Mouse (Mus musculus): ENCODE results near the gene Wnt2.
A peak's percentile ranks its signal among the peaks of the same experiment; 100 is the strongest.

The Wnt2 gene

GRCm38 (mm10) chr6:18029746-18030656 lies at the start of gene Wnt2:
Gene Wnt2 (minus strand): TSS chr6:18030585.
- ATAC-seq (ENCODE audit: low TSS enrichment), result peak; percentile 48

DNA sequence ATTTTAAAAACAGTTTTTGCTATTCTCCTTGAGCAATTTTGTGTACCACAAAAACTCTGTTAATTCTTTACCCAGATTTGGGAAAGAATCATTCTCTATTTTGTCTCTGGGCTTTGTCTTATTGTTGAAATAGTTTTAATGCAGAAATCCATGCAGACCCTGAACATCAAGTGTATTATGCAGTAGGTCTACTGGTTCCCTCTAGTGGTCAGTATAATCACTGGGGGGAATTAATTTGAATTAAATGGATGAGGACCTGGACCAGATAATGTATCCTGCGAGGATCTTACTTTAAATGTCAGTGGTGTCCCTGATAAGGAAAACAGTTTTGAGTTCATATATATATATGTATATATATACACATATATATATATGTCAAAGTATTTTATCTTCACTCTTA lies 48.2 kb upstream of the Wnt2 start:
- peak; percentile 81 for ATAC-seq (ENCODE audit: low TSS enrichment)

- ATAC-seq (ENCODE audit: low TSS enrichment), result no peak
Measured at GRCm38 (mm10) chr6:18076986-18077385, 46.6 kb upstream of the Wnt2 start.

GRCm38 (mm10) chr6:18076577-18076976 lies 46.2 kb upstream of the Wnt2 start:
- ATAC-seq (ENCODE audit: low TSS enrichment), result no peak

DNA sequence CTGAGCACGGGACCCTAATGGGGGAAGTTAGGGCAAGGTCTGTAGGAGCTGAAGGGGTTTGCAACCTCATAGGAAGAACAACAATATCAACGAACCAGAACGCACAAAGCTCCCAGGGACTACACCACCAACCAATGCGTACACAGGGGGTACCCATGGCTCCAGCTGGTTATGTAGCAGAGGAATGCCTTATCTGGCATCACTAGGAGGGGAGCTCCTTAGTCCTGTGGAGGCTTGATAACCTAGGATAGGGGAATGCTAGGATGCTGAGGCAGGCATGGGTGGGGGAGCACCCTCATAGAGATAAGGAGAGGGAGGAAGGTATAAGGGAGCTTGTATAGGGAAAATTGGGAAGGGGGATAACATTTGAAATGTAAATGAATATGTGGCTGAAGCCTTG lies 27.5 kb upstream of the Wnt2 start:
- no peak for ATAC-seq (ENCODE audit: low TSS enrichment)

DNA sequence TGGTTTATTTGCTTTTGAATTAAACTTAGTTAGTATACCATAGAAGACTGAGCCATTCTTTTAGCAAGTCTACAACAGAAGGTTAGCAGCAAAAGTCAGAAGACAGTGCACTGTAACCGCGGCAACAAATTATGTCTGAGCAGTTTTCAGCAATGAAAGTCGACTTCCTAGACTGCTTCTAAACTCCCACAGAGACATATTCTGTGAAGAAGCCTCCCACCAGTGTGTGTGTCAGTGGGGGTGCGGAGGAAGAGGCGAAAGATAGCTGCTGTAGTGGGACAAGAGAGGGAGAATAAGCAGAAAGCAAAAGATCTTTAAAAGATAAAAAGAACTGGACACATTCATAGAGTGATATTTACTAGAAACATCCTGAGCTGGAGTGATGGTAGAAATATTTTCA lies 21.3 kb upstream of the Wnt2 start:
- ATAC-seq (ENCODE audit: low TSS enrichment), result peak; percentile 100

- 0 out of 2 replicates have a peak, but pooled peaks have one; percentile 52 for ATAC-seq (ENCODE audit: low TSS enrichment)
Measured at GRCm38 (mm10) chr6:18044299-18044698, 13.9 kb upstream of the Wnt2 start.

GRCm38 (mm10) chr6:18043172-18043571 lies 12.8 kb upstream of the Wnt2 start:
- peak; percentile 90 for ATAC-seq (ENCODE audit: low TSS enrichment)

GRCm38 (mm10) chr6:18032271-18032670 lies 1.9 kb upstream of the Wnt2 start:
- ATAC-seq (ENCODE audit: low TSS enrichment), result 0 out of 2 replicates have a peak, but pooled peaks have one; percentile 0

- ATAC-seq (ENCODE audit: low TSS enrichment), result peak; percentile 82
Measured at GRCm38 (mm10) chr6:18031509-18032010, 1.2 kb upstream of the Wnt2 start.

GRCm38 (mm10) chr6:18030868-18031508 lies 603 bp upstream of the Wnt2 start:
- ATAC-seq (ENCODE audit: low TSS enrichment), result peak; percentile 21

DNA sequence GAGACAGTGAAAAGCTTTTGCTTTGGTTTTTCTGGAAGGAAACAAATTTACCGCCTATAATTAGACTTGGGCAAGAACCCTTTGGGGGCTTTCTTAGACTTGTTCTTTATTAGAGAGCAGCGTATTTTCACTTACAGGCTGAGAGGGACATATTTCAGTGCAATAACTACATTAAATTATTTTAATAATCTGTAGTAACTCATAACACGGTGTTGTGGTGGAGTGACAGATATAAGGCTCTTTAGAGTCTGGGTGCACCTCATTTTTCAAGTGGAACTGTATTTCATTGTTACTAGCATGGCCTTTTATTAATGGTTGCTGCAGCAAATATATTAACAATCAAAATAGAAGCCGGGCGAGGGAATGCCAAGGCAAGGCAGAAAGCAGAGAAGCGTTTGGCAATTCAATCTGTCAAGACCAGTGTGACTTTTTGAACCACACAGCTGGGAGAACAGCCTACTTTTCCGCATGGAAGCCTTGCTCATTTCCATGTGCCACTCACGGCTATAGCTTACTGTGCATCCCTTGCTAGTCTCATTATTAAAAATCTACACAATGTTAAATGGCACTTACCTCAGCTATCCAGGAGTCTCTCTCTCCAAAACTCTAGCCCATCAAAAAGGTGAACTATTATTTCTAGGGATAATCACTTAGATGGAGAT lies 6.1 kb downstream of the Wnt2 start:
- ATAC-seq (ENCODE audit: low TSS enrichment), result no peak

- no peak for ATAC-seq (ENCODE audit: low TSS enrichment)
Measured at GRCm38 (mm10) chr6:18013346-18013745, 17.0 kb downstream of the Wnt2 start.

DNA sequence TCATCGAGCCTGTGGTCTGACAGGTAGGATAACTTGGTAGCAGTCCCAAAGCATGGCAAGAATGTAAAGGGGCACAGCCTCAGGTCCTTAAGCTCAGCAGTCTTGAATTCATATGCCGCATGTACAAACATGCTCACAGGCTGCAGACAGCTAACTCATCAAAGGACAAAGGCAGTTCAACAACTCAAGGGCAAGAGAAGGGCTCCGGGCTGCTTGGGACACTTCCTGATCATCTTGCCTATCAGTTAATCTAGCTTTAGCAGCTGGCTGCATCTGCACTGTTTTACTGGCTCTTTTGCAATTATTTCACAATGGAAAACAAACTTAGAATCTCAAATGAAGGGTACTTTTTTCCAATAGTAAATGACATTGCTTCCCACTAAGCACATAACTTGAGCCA lies 23.0 kb downstream of the Wnt2 start:
- no peak for ATAC-seq (ENCODE audit: low TSS enrichment)

- no peak for ATAC-seq (ENCODE audit: low TSS enrichment)
Measured at GRCm38 (mm10) chr6:18002065-18002464, 28.3 kb downstream of the Wnt2 start.

GRCm38 (mm10) chr6:17998497-17998896 lies 31.9 kb downstream of the Wnt2 start:
- no peak for ATAC-seq (ENCODE audit: low TSS enrichment)

DNA sequence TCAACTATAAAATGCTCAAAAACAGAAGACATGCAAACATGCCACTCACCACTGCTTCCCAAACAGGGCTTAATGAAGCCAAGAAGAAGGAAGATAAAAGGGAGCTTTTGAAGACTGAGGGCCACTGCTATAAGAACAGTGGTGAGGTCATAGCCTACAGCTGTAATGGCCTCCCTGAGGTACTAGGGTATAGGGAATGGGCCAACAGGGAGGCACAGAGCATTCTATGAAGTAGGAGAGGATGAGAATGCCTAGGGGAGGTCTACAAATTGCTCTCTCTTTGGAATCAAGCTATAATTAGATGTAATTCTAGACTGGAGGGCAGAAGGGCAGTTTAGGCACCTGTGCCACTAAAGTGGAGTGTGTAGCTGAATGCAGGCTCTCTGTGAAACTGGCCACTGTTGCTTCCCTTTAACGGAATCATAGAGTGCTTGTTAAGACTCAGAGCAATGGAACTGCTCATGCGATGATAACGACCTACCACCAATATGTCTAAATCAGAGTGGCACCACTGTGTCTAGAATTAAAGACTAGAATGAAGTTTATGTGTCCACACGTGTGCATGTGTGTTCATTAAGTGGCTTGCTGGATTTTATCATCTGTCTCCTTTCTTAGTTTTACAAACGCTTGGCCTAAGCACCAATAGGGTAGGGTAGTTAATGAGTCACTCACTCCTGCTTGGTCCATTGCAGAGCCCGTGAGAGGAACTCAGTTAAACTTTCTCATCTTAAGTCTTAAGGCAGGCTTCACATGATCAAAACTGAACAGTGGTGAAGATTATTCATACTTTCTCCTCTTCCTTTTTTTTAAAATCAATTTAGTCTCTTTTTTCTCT lies 35.2 kb downstream of the Wnt2 start:
- no peak for ATAC-seq (ENCODE audit: low TSS enrichment)

DNA sequence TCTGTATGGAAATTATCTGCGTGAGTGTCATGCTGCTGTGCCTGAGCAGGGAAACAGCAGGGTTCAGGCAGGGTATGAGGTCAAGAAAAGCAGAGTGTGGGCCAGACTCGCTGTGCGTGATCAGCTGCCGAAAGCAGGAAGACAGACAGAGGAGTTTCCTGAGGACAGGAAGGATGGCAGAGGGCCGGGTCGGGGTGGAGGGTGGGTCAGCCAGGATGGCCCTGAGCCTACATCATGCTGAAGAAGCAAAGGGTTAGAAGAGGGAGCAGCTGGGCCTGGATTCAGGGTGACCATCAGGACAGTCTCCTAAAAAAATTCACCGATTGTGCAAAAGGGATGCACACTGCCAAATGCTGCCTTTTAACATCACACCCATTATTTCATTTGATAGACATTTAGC lies 38.8 kb downstream of the Wnt2 start:
- ATAC-seq (ENCODE audit: low TSS enrichment), result no peak

DNA sequence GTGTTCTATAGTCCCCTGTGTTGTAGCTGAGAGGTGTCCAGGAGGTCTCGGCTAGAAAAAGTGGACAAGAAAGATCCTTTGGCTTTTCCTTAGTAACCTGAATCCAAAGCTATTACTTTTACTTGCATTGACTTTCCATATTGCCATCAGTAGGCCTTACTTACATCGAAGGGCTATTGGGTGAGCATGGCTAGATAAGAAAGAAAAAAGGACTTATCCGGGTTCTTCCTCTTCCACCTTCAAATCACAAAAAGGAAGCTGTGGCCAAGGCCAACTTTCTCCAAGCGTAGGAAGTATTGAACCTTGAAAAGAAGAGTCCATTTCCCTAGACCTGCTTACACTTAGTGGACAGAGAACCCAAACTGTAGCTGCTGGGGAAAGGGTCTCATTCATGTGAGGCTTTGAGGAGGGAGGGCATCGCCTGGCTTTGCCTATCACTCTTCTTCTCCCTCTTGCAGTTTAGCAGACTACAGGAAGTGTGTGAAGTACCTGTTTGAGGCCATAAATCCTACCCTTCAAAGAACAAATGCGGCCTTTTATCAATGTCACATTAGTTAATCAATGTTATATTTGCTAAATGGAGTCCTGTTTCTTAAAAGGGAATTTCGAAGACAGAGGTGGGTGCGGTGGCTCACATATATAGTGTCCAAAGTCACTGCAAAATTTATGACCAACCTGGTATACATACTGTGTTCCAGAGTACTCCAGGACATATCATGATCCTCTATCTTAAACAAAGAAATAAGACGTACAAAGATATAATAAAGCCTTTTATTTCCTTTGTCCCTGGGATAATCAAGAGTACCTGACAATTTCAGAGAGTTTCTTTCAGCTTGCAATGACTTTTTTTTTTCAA lies 40.0 kb downstream of the Wnt2 start:
- no peak for ATAC-seq (ENCODE audit: low TSS enrichment)

GRCm38 (mm10) chr6:17979361-17979760 lies 51.0 kb downstream of the Wnt2 start:
- ATAC-seq (ENCODE audit: low TSS enrichment), result no peak

All from frontal cortex, adult (tissue).